Mouse (Mus musculus): ENCODE results near the gene Dennd2c.
"Not testable (repeated sequence)": the region's sequence is repeated elsewhere in the genome, so short reads cannot be mapped to it uniquely, and the experiment has no call there.

The Dennd2c gene

DNA sequence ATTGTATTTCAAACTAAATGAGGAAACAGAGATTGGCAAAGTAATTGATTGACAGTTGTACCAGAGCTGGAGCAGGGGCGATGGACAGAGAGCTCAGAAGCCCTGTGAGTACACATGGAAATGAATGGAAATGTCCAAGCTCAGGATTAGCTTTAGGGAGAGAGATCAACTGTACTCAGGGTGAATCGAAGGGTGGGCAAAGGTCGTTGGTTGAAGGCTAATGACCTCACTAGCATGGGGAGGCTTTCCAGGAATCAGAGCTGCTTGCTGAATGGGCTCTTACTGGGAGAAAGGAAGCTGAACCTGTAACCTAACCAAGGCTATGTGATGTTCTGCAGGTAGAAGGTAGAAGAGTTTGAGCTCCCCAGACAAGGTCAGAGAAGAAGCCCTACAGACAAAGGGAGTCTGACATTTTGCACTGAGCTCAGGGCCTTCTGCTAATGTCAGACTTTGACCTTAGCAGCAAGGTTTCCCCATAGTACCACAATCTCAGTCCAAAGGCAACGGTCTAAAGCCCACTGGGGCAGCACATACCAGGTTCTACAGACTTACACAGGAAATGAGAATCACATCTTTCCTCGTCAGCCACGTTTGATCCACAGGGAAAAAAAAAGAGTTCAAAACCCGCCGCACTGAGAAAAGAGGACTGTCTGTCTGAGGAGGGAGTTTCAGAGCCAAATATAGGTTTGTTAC lies 112.3 kb downstream of the Dennd2c start:
- no peak for DNase-seq (ENCODE audit: low read depth, low spot score)

DNA sequence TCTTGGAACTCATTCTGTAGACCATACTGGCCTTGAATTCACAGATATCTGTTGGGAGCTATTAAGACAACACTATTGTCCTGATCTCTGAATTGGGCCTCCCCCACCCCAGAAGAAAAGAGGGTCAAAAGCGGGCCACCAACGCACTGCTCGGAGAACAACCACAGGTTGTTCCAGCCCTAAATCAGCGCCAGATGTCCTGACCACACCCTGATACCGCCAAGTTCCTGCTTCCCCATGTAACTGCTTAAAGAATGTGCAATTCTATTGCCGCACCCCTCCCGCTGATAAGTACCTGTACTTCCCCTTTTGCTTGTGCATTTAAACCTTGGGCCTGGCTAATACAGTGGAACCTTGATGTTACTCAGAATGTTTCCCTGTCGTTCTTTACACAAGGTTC lies 113.0 kb downstream of the Dennd2c start:
- not testable (repeated sequence) for DNase-seq (ENCODE audit: low read depth, low spot score)

Data from skeletal muscle tissue, adult 2 months (tissue).